Mouse (Mus musculus) heart, adult 2 months (tissue): ENCODE data around the gene Klrb1b.

Experiments used
- CTCF ChIP-seq: fragments of 200-600 bp; IDR thresholded peaks from 2 replicates; pipeline ENCODE4 v1.8.1; 2022; ENCODE audit warnings: antibody characterized with exemption, mild to moderate bottlenecking, moderate library complexity
- EP300 ChIP-seq: fragments of 200-500 bp; IDR thresholded peaks from 2 replicates; pipeline ENCODE4 v1.6.1; 2011; ENCODE audit warnings: low read depth, low read length, control low read depth; ENCODE audit not compliant: insufficient read depth
- POLR2A ChIP-seq: fragments of 200-500 bp; IDR thresholded peaks from 2 replicates; pipeline ENCODE4 v1.6.1; 2011; ENCODE audit warnings: mild to moderate bottlenecking, low read depth, low read length, control low read depth; ENCODE audit not compliant: insufficient read depth

DNA sequence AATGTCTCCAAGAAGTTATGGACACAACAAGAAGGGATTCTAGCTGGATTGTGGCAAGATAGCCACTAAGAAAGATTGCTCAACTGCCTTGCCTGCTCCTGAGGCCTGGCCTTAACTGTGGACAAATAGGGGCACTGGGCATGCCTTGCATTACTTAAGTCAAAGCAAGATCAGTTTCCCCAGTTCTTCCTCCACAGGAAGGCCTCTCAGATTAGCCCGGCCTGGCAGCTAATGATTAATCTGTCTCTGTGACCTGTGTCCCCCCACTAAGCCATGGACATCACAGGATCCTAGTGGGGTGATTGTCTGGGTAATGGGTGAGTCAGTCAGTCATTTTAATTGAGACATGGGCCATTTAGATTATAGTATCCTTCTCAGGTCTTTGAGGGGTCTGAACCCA is 29.3 kb upstream of the Klrb1b start:
- TF ChIP-seq EP300: no peak
- no peak for TF ChIP-seq POLR2A
- TF ChIP-seq CTCF: no peak
